Mouse (Mus musculus): ENCODE measurements around the gene Cyb561a3. TPM values are rescaled to one million over a fixed set of nuclear protein-coding genes. Genes with fewer than 3 reads are reported as not detected.

The Cyb561a3 gene
- polyA plus RNA-seq, 1 experiment from 2014 or later: 14.5 TPM

DNA sequence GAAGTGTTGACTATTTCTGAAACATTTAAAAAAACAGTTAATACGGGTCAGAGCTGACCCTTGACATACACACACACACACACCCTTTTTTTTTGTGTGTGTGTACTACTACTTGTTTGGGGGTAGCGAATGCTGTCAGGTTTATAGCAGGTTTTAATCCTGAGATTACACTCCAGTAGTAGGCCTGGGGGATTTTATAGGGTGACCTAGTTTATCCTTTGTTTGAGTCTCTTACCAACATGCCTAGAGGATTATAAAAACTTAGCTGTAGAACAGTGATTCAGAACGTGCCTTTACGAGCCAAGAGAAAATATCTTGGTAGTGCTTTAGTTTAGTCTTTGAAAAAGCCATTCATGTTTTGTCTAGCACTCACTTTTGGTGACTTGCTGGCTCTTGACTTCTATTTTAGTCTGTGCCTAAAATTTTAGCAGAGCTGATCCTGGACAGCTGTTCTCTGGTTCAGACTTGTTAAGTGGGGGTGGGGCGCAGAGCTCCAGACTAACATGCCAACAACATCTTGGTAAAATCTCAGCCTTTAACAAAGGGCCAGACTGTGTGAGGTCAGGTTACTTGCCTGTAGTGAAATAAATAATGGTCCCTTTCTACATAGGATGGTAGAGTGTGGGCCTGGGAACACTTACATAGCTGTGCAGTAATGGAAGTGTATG lies 31.7 kb downstream of the Cyb561a3 start:
- Histone ChIP-seq H3K9ac (no peak overlapping the region), H3K4me1 (replicated peaks) (peaks cover 32% of the 10 kb centered on the region), H3K4me3 (replicated peaks) (no peak overlapping the region), H3K27me3 (no peaks in the 10 kb centered on the region), H3K27ac (replicated peaks) (no peak overlapping the region), H3K4me2 (no peak overlapping the region), H3K9me3 (replicated peaks) (no peaks in the 10 kb centered on the region), H3K36me3 (replicated peaks) (peaks cover 70% of the 10 kb centered on the region)
- ATAC-seq (ENCODE audit: insufficient read depth): no peak
- WGBS (ENCODE audit: insufficient replicate concordance): 86% methylated on average over 5 of the region's 5 CpGs

DNA sequence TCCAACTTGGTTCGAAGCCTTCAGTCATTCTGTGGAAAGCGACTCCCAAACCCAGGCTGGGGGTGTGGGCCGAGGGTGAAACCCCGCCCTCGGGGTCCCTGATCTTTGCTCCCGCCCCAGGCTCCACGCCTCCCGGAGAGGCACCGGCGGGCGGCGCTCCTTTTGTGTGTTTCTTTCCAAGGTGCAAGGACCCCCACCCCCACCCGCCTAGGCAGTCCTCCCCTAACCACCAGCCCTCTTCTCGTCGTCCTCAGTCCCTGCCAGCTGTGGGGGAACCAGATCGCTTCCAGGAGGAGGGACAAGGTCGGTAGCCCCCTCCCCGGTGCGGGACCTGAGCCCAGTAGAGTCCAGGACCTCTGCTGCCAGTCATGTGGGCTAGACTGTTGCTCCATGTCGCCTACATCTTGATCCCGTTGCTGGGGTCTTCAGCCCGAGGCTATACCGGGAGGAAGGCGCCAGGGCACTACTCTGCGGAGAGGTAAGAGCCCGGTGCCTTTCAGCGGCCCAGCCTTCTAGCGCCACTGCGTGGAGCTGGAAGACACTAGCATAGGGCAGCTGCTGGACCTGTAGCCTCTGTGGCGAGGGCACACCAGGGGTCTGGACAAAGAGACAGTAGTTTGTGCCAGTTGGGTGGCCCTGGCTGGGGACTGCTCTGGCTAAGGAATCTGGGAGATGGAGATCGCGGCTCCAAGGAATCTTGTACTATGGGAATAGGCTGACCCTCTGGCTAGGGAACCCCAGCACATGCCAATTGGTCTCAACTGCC lies 57.3 kb downstream of the Cyb561a3 start, which contains the start of gene Vwce:
Gene Vwce (plus strand): TSS at position 108 of the 766 bp plus-strand sequence.
- Histone ChIP-seq H3K4me1 (replicated peaks) (peaks cover 59% of the 10 kb centered on the region), H3K27me3 (no peaks in the 10 kb centered on the region; the same call in 1 of the 2 replicates), H3K9ac (peak within 1 kb of the TSS; percentile 74), H3K27ac (replicated peaks) (peak within 1 kb of the TSS; percentile 60), H3K4me2 (peak within 1 kb of the TSS; percentile 96), H3K36me3 (replicated peaks) (peaks cover 28% of the 10 kb centered on the region), H3K4me3 (replicated peaks) (peak within 1 kb of the TSS; percentile 61), H3K9me3 (replicated peaks) (no peaks in the 10 kb centered on the region)
- WGBS (ENCODE audit: insufficient replicate concordance): 3% methylated on average over 32 of the region's 32 CpGs
- ATAC-seq (ENCODE audit: insufficient read depth): peak; percentile 84

DNA sequence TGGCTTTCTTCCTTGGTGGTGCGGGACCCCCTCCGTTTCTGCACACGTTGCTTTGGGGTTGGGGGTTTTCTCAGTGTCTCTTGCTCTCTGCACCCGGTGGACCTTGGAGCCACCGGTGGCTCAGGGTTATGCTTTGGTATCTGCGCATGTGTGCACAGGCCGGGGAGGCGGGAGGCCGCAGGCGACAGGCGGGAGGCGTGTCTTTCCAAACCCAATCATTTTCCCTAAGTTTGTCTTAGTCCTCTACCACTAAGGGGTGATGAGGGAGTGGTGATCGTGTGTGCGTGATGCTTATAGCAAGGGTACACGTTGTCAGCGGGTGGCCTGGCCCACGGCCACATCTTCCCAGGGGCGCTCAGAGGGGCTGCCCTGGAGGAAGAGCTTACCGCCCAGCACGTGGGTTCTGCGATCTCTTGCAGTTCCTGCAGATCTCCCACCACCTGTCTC lies 57.9 kb downstream of the Cyb561a3 start:
- no peaks in the 10 kb centered on the region; the same call in 1 of the 2 replicates for H3K27me3 ChIP-seq
- peaks cover 22% of the 10 kb centered on the region for H3K36me3 ChIP-seq (replicated peaks)
- H3K4me1 ChIP-seq (replicated peaks): peaks cover 63% of the 10 kb centered on the region
- peak; percentile 89 for ATAC-seq (ENCODE audit: insufficient read depth)
- WGBS (ENCODE audit: insufficient replicate concordance): 5% methylated on average over 21 of the region's 21 CpGs
- peak overlapping the region; percentile 74 for H3K9ac ChIP-seq
- peak overlapping the region; percentile 60 for H3K27ac ChIP-seq (replicated peaks)
- peak overlapping the region; percentile 61 for H3K4me3 ChIP-seq (replicated peaks)
- H3K4me2 ChIP-seq: peak overlapping the region; percentile 96
- H3K9me3 ChIP-seq (replicated peaks): no peaks in the 10 kb centered on the region

DNA sequence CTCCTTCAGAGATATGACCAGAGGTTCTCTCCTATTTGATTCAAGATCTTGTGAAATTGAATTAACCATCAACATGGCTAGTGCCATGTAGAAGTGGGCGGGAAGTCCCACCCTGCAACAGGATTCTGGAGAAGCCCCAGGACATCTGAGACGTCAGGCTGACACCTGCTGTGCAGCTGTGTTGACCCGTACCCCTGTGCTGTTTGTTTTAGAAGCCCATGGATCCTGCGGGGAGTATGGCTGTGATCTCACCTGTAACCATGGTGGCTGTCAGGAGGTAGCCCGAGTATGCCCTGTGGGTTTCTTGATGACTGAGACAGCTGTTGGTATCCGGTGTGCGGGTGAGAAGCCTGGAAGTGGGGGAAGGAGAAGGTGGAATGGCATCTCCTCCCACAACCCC lies 60.9 kb downstream of the Cyb561a3 start:
- ATAC-seq (ENCODE audit: insufficient read depth): no peak
- Histone ChIP-seq H3K9ac (no peak overlapping the region), H3K4me2 (no peak overlapping the region), H3K4me1 (replicated peaks) (peaks cover 75% of the 10 kb centered on the region), H3K27ac (replicated peaks) (0 out of 2 replicates have a peak overlapping the region, but pooled peaks have one; percentile 9), H3K9me3 (replicated peaks) (no peaks in the 10 kb centered on the region), H3K4me3 (replicated peaks) (no peak overlapping the region), H3K36me3 (replicated peaks) (no peaks in the 10 kb centered on the region), H3K27me3 (no peaks in the 10 kb centered on the region; the same call in 1 of the 2 replicates)
- WGBS (ENCODE audit: insufficient replicate concordance): 71% methylated on average over 7 of the region's 7 CpGs

DNA sequence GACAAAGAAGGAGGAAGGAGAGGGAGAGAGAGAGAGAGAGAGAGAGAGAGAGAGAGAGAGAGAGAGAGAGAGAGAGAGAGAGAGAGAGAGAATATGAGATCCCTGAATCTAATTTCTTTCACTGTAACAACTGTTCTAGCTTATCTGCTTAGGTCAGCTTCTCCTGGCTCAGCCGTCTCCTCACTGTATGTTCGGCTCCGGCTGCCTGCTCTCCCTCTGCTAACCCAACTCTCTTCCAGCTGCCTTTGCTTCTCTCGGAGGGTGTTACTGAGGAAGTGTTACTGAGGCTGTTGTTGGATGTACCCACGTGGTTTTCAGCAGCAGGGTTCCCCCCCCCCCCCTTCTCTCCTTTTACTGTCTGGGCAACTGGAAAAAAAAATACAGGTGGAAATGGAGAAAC lies 63.1 kb downstream of the Cyb561a3 start:
- H3K27ac ChIP-seq (replicated peaks): peak overlapping the region; percentile 19
- ATAC-seq (ENCODE audit: insufficient read depth): no peak; the same call in 1 of the 2 replicates
- H3K4me3 ChIP-seq (replicated peaks): no peak overlapping the region
- 2% methylated on average over 5 of the region's 5 CpGs for WGBS (ENCODE audit: insufficient replicate concordance)
- peak overlapping the region; percentile 25 for H3K4me2 ChIP-seq
- peaks cover 58% of the 10 kb centered on the region for H3K4me1 ChIP-seq (replicated peaks)
- H3K27me3 ChIP-seq: no peaks in the 10 kb centered on the region; the same call in 1 of the 2 replicates
- no peak overlapping the region; the same call in 1 of the 2 replicates for H3K9ac ChIP-seq
- H3K36me3 ChIP-seq (replicated peaks): 0 out of 2 replicates have a peak, but pooled peaks cover 6% of the 10 kb centered on the region
- H3K9me3 ChIP-seq (replicated peaks): no peaks in the 10 kb centered on the region

- WGBS (ENCODE audit: insufficient replicate concordance): 47% methylated on average over 13 of the region's 13 CpGs
Observed at GRCm38 (mm10) chr19:10640589-10641378, 63.8 kb downstream of the Cyb561a3 start.

More at GRCm38 (mm10) chr19:10640589-10641378, 63.8 kb downstream of the Cyb561a3 start:
- H3K9ac ChIP-seq: no peak overlapping the region; the same call in 1 of the 2 replicates
- no peak for ATAC-seq (ENCODE audit: insufficient read depth)
- peaks cover 51% of the 10 kb centered on the region for H3K4me1 ChIP-seq (replicated peaks)
- H3K4me3 ChIP-seq (replicated peaks): no peak overlapping the region
- no peaks in the 10 kb centered on the region for H3K9me3 ChIP-seq (replicated peaks)
- peak overlapping the region; percentile 25 for H3K4me2 ChIP-seq
- no peak overlapping the region; the same call in 1 of the 2 replicates for H3K27ac ChIP-seq (replicated peaks)
- H3K36me3 ChIP-seq (replicated peaks): 0 out of 2 replicates have a peak, but pooled peaks cover 6% of the 10 kb centered on the region
- H3K27me3 ChIP-seq: no peaks in the 10 kb centered on the region

Other genes with a start within 250 kb of the Cyb561a3 start
- 0.10 and 0.24 TPM in 2 replicates for gene Syt7, start 188.1 kb upstream of the Cyb561a3 start, polyA plus RNA-seq (2015; fragmentation: Nextera tagmentation; extraction: Ambion mirVana)
- 0.07 TPM in 1 of 2 replicates, not detected in the other for gene Lrrc10b, start 119.7 kb upstream of the Cyb561a3 start, polyA plus RNA-seq (2015; fragmentation: Nextera tagmentation; extraction: Ambion mirVana)
- gene Ppp1r32, start 94.2 kb upstream of the Cyb561a3 start, polyA plus RNA-seq (2015; fragmentation: Nextera tagmentation; extraction: Ambion mirVana): not detected in 2 replicates
- gene Cpsf7, start 51.9 kb upstream of the Cyb561a3 start, polyA plus RNA-seq (2015; fragmentation: Nextera tagmentation; extraction: Ambion mirVana): 11.1 and 12.3 TPM in 2 replicates
- 26.3 and 26.6 TPM in 2 replicates for gene Sdhaf2, start 51.0 kb upstream of the Cyb561a3 start, polyA plus RNA-seq (2015; fragmentation: Nextera tagmentation; extraction: Ambion mirVana)
- 11.7 and 12.1 TPM in 2 replicates for gene Tmem216, start 20.9 kb upstream of the Cyb561a3 start, polyA plus RNA-seq (2015; fragmentation: Nextera tagmentation; extraction: Ambion mirVana)
- gene Tmem138, start 190 bp downstream of the Cyb561a3 start, polyA plus RNA-seq (2015; fragmentation: Nextera tagmentation; extraction: Ambion mirVana): 10.9 and 11.6 TPM in 2 replicates
- gene Ddb1, start 28.2 kb downstream of the Cyb561a3 start, polyA plus RNA-seq (2015; fragmentation: Nextera tagmentation; extraction: Ambion mirVana): 151 and 177 TPM in 2 replicates
- 27.1 and 33.0 TPM in 2 replicates for gene Tkfc, start 28.5 kb downstream of the Cyb561a3 start, polyA plus RNA-seq (2015; fragmentation: Nextera tagmentation; extraction: Ambion mirVana)
- 11.8 and 11.9 TPM in 2 replicates for gene Vwce, start 57.0 kb downstream of the Cyb561a3 start, polyA plus RNA-seq (2015; fragmentation: Nextera tagmentation; extraction: Ambion mirVana)
- gene Pga5, start 100.9 kb downstream of the Cyb561a3 start, polyA plus RNA-seq (2015; fragmentation: Nextera tagmentation; extraction: Ambion mirVana): not detected in 2 replicates
- 11.4 and 12.1 TPM in 2 replicates for gene Vps37c, start 111.6 kb downstream of the Cyb561a3 start, polyA plus RNA-seq (2015; fragmentation: Nextera tagmentation; extraction: Ambion mirVana)
- 0.03 TPM in 1 of 2 replicates, not detected in the other for gene Cd5, start 161.8 kb downstream of the Cyb561a3 start, polyA plus RNA-seq (2015; fragmentation: Nextera tagmentation; extraction: Ambion mirVana)

Measured in liver, embryonic 15.5 days (tissue).